Mouse (Mus musculus) intestine, postnatal 0 days (tissue): ENCODE data around the gene Khdc1a. TPM values are rescaled to one million over a fixed set of nuclear protein-coding genes. Genes with fewer than 3 reads are reported as not detected.

ENCODE experiments used
- ATAC-seq: fragments of 200-750 bp; cut with Nextera tagmentation; 2 replicates; pipeline ENCODE4 v1.8.0; 2017; ENCODE audit warnings: mild to moderate bottlenecking, moderate TSS enrichment, moderate library complexity
- H3K27ac ChIP-seq: fragments of 300-500 bp; sonication (generic); 2 replicates; pipeline ENCODE4 v1.5.1; 2014; ENCODE audit warnings: mild to moderate bottlenecking, low read depth, low read length, moderate library complexity
- H3K27me3 ChIP-seq: fragments of 300-500 bp; sonication (generic); replicated peaks from 2 replicates; pipeline ENCODE4 v1.6.1; 2014; ENCODE audit warnings: low read length, mixed read lengths; ENCODE audit not compliant: control insufficient read depth, insufficient read depth
- H3K36me3 ChIP-seq: fragments of 300-500 bp; sonication (generic); 2 replicates; pipeline ENCODE4 v1.6.1; 2014; ENCODE audit warnings: mild to moderate bottlenecking, moderate library complexity; ENCODE audit not compliant: control insufficient read depth, insufficient read depth
- H3K4me1 ChIP-seq: fragments of 300-500 bp; sonication (generic); replicated peaks from 2 replicates; pipeline ENCODE4 v1.6.1; 2014; ENCODE audit warnings: antibody characterized with exemption, low read length, mixed read lengths; ENCODE audit not compliant: control insufficient read depth, insufficient read depth
- H3K4me2 ChIP-seq: fragments of 300-500 bp; sonication (generic); replicated peaks from 2 replicates; pipeline ENCODE4 v1.6.1; 2014; ENCODE audit warnings: low read depth, mild to moderate bottlenecking, moderate library complexity
- H3K4me3 ChIP-seq: fragments of 300-500 bp; sonication (generic); 2 replicates; pipeline ENCODE4 v1.5.1; 2014; ENCODE audit warnings: low read depth, low read length
- H3K9ac ChIP-seq: fragments of 300-500 bp; sonication (generic); 2 replicates; pipeline ENCODE4 v1.6.1; 2014; ENCODE audit warnings: mild to moderate bottlenecking, low read depth, low read length
- H3K9me3 ChIP-seq: fragments of 300-500 bp; sonication (generic); 2 replicates; pipeline ENCODE4 v1.6.1; 2016; ENCODE audit warnings: mixed run types; ENCODE audit not compliant: control insufficient read depth
- CTCF ChIP-seq: sonication (generic); IDR thresholded peaks from 2 replicates; pipeline ENCODE4 v1.5.1; 2016; ENCODE audit warnings: low read depth, mild to moderate bottlenecking, control low read depth, antibody characterized with exemption, moderate library complexity
- WGBS: fragments of 180-500 bp; shearing (Covaris S2); extraction: QIAGEN DNeasy Blood & Tissue Kit; methylation state at CpG from one replicate; pipeline ENCODE4 v1.1.7; 2014; 5-methylcytosine and 5-hydroxymethylcytosine counted together
- polyA plus RNA-seq: library from polyadenylated mRNA; unstranded; fragments of >200 nt; fragmentation: Nextera tagmentation; extraction: Ambion mirVana; gene quantifications from 2 replicates; pipeline ENCODE4 v1.2.1, GENCODE M21; 2015

Khdc1a gene
- polyA plus RNA-seq, 1 experiment from 2014 or later: not detected

GRCm38 (mm10) chr1:21383256-21383655, 33.8 kb downstream of the Khdc1a start, which contains the start of gene Khdc1b:
Gene Khdc1b, plus strand, starts transcription at chr1:21383556.
- 87% methylated on average over 1 of the region's 1 CpGs for WGBS

GRCm38 (mm10) chr1:21391138-21391671, 41.8 kb downstream of the Khdc1a start:
- H3K9ac ChIP-seq: no peak overlapping the region
- WGBS: 72% methylated on average over 6 of the region's 6 CpGs
- no peak for ATAC-seq
- H3K27me3 ChIP-seq: no peaks in the 10 kb centered on the region
- H3K27ac ChIP-seq: no peak overlapping the region
- no peaks in the 10 kb centered on the region for H3K4me1 ChIP-seq
- no peak overlapping the region for H3K4me2 ChIP-seq
- H3K4me3 ChIP-seq: no peak overlapping the region
- no peak for TF ChIP-seq CTCF
- H3K9me3 ChIP-seq: no peaks in the 10 kb centered on the region
- H3K36me3 ChIP-seq: no peaks in the 10 kb centered on the region

More at GRCm38 (mm10) chr1:21383256-21383655, 33.8 kb downstream of the Khdc1a start, which contains the start of gene Khdc1b:
- H3K9ac ChIP-seq: no peak within 1 kb of the TSS
- no peaks in the 10 kb centered on the region for H3K27me3 ChIP-seq
- no peaks in the 10 kb centered on the region for H3K9me3 ChIP-seq
- TF ChIP-seq CTCF: no peak
- H3K36me3 ChIP-seq: no peaks in the 10 kb centered on the region
- no peak within 1 kb of the TSS for H3K27ac ChIP-seq
- no peak within 1 kb of the TSS for H3K4me2 ChIP-seq
- no peaks in the 10 kb centered on the region for H3K4me1 ChIP-seq
- H3K4me3 ChIP-seq: no peak within 1 kb of the TSS
- ATAC-seq: no peak

Other genes with a start within 250 kb of the Khdc1a start
- gene Tmem14a, start 131.1 kb upstream of the Khdc1a start, polyA plus RNA-seq: 10.0 and 11.7 TPM in 2 replicates
- gene Gsta3, start 109.1 kb upstream of the Khdc1a start, polyA plus RNA-seq: 25.6 and 25.9 TPM in 2 replicates
- not detected in 2 replicates for gene Khdc1c, start 18.7 kb downstream of the Khdc1a start, polyA plus RNA-seq
- 0.07 and 0.08 TPM in 2 replicates for gene Khdc1b, start 33.9 kb downstream of the Khdc1a start, polyA plus RNA-seq